Mouse (Mus musculus): ENCODE results near the gene Gng11. TPM values are rescaled to one million over a fixed set of nuclear protein-coding genes. Genes with fewer than 3 reads are reported as not detected.

Gng11 gene
- polyA plus RNA-seq (2012; rRNA removed): 33.3 and 37.2 TPM in 2 replicates

DNA sequence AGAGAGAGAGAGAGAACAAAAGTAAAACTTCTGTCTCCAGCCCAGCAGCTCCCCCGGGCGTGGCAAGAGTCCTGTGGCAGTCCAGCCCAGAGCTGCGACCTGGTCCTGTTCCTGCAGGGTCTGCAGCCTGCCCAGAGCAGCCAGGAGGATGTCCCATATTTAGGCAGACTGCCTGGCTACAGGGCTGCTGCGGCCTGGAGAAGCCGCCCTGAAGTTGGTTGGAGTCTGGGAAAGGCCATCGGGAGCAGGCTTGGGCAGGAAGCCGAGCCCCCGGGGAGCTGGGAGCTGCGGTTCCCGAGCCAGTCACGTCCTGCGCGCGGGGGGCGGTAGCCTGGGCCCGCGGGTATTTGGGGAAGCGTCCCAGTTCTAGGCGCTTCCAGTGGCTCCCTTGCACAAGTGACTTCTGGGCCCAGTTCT is at the start of gene Gng11:
Gene Gng11 (plus strand): TSS at position 15 of the 417 bp plus-strand sequence.
- Histone ChIP-seq H3K4me3 (replicated peaks; ENCODE audit: extremely low read depth, low read depth, low read length) (peak within 1 kb of the TSS; percentile 91), H3K4me1 (ENCODE audit: control insufficient read depth, insufficient read depth, low read length) (peaks cover 5% of the 10 kb centered on the region)
- WGBS: 0% methylated on average over 19 of the region's 19 CpGs
- TF ChIP-seq CTCF (IDR thresholded peaks at IDR 0.05; ENCODE audit: insufficient read depth, low read length) (no peak), POLR2A (IDR thresholded peaks at IDR 0.05; ENCODE audit: borderline replicate concordance, extremely low read depth, low read depth, low read length) (peak; percentile 1; the same call in 1 of the 2 replicates)
- DNase-seq: peak; percentile 59

DNA sequence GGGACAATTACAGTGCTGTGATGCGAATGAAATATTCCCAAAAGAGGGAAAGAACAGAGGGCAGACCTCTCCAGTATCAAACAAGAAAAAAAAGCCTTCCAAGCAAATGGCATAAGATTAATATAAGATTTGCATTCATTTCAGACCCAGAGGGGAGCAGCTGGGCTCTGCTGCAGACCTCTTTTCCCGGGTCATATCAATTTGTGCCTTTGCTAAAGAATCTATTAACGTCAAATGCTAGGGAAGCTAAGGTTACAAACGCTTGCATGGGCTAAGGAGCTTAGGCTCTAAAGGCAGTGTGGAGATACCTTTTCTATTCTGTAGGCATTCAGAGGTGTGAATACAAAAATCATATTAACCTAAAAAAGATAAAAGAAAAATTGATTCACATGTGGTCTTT is 48.7 kb upstream of the Gng11 start:
- DNase-seq: no peak
- Histone ChIP-seq H3K4me1 (ENCODE audit: control insufficient read depth, insufficient read depth, low read length) (no peaks in the 10 kb centered on the region), H3K4me3 (replicated peaks; ENCODE audit: extremely low read depth, low read depth, low read length) (no peak overlapping the region)
- TF ChIP-seq POLR2A (IDR thresholded peaks at IDR 0.05; ENCODE audit: borderline replicate concordance, extremely low read depth, low read depth, low read length): no peak
- no peak for TF ChIP-seq CTCF (IDR thresholded peaks at IDR 0.05; ENCODE audit: insufficient read depth, low read length)
- WGBS: 72% methylated on average over 4 of the region's 4 CpGs

DNA sequence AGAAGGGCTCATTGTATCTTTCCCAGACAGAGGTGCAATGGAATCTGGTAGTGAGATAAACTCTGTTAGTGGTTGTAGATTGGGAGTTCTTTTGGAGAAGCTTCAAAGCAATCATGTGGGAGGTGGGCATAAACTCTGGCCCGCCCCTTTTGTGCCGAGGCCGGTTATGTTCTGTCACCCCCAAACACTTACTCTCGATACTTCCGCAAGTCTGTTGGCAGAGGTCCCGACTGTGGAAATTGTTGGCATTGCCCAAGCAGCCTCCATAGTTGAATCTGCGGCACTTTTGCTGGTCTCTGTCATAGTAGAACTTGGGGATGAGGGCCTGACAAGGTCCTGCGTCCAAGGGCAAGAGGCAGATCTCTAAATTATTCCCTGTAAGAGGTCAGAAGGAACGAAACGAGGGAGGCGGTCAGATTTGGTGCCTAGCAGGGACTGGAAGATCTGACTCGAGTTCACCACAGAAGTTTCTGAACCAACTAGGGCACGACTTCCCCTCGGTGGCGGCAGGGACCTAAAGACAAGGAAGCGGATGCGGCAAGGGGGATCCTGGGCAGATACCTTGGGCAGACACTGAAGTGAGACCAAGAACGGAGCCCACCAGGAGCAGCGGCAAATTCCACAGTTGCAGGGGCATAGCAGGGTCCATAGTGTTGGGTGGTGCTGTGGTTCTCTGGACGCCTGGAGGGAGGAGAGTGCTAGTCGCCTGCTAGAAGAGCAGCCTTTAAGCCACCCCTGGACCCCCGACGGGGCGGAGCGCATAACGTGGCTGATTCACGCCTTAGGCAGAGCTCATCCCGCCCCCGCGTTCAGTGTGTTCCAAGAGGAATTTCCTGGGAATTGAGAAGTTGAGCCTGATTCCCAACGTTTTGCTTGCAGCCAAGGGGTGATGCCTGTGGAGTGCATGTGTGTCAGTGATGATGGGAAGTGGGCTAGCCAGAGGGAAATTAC is 35.8 kb upstream of the Gng11 start:
- Histone ChIP-seq H3K4me3 (replicated peaks; ENCODE audit: extremely low read depth, low read depth, low read length) (peak overlapping the region; percentile 59), H3K4me1 (ENCODE audit: control insufficient read depth, insufficient read depth, low read length) (no peaks in the 10 kb centered on the region)
- WGBS: 19% methylated on average over 31 of the region's 31 CpGs
- TF ChIP-seq POLR2A (IDR thresholded peaks at IDR 0.05; ENCODE audit: borderline replicate concordance, extremely low read depth, low read depth, low read length) (no peak), CTCF (IDR thresholded peaks at IDR 0.05; ENCODE audit: insufficient read depth, low read length) (no peak)
- DNase-seq: peak; percentile 22

DNA sequence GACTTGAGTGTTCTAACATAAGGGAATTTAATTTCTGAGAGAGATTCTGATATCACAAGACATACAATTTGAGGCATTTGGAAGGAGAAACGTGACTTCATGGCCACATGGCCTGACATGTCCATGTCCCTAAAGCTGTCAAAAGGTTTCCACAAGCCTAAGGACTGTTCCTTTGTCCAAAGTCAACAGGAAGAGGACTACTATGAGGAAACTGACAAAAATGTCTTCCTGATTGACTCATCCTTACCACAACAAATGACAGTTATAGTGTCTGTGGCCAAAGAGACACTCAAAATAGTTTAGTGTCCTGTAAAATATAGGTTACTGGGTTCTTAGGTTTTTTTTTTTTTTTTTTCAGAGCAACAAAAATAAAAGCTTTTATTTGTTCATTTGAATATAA is 30.0 kb upstream of the Gng11 start:
- Histone ChIP-seq H3K4me1 (ENCODE audit: control insufficient read depth, insufficient read depth, low read length) (no peaks in the 10 kb centered on the region), H3K4me3 (replicated peaks; ENCODE audit: extremely low read depth, low read depth, low read length) (no peak overlapping the region)
- WGBS: 45% methylated on average over 1 of the region's 1 CpGs
- TF ChIP-seq POLR2A (IDR thresholded peaks at IDR 0.05; ENCODE audit: borderline replicate concordance, extremely low read depth, low read depth, low read length) (no peak), CTCF (IDR thresholded peaks at IDR 0.05; ENCODE audit: insufficient read depth, low read length) (no peak)
- no peak for DNase-seq

DNA sequence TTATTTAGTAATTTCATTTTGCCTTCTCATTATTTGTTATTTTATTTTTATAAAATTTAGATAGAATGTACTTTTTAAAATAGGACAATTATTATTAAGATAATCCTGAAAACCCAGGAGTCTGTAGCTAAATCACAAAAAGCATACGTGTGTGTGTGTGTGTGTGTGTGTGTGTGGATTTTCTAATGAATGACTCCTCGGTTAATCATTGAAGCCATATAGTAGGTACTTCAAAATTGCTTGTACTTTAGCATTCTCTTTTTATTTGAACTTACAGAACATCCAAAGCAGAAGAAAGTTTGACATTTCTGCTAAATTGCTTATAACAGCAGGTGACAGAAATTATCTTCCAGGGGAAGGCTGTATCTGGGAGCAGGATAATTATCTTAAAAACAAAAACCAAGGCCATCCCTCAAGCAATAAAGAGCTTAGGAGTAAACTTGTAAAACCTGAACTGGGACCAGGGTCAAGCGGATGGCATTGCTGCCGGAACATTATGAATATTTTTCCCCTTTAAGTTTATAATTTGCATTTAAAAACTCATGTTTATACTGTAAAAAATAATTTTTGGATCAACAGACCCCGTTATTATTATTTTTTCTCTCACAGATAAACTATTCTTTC is 20.9 kb upstream of the Gng11 start:
- Histone ChIP-seq H3K4me1 (ENCODE audit: control insufficient read depth, insufficient read depth, low read length) (no peaks in the 10 kb centered on the region), H3K4me3 (replicated peaks; ENCODE audit: extremely low read depth, low read depth, low read length) (no peak overlapping the region)
- 86% methylated on average over 5 of the region's 5 CpGs for WGBS
- TF ChIP-seq CTCF (IDR thresholded peaks at IDR 0.05; ENCODE audit: insufficient read depth, low read length) (no peak), POLR2A (IDR thresholded peaks at IDR 0.05; ENCODE audit: borderline replicate concordance, extremely low read depth, low read depth, low read length) (no peak)
- DNase-seq: no peak

DNA sequence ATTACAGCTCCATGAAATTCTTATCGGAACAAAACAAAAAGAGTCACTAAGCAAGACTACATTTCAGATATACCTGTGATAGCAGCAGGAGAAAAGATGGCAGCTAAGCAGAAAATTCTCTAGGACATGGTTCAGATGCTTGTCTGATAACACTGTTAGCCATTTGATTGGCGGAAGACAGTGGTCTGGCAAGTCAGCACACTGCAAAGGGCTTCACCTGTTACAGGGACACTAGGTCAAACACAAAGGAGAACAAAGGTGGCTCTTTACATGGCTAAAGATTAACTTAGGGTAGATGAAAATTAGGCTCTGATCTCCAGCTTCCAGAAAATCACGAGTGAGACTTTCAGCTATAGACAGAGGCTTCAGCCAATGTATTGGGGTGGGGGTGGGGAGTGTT is 15.0 kb upstream of the Gng11 start, which contains the start of gene Tfpi2:
Gene Tfpi2 (minus strand): TSS at position 170 of the 400 bp plus-strand sequence.
- Histone ChIP-seq H3K4me3 (replicated peaks; ENCODE audit: extremely low read depth, low read depth, low read length) (no peak within 1 kb of the TSS), H3K4me1 (ENCODE audit: control insufficient read depth, insufficient read depth, low read length) (no peaks in the 10 kb centered on the region)
- DNase-seq: no peak
- TF ChIP-seq POLR2A (IDR thresholded peaks at IDR 0.05; ENCODE audit: borderline replicate concordance, extremely low read depth, low read depth, low read length) (no peak), CTCF (IDR thresholded peaks at IDR 0.05; ENCODE audit: insufficient read depth, low read length) (no peak)
- 70% methylated on average over 3 of the region's 3 CpGs for WGBS

DNA sequence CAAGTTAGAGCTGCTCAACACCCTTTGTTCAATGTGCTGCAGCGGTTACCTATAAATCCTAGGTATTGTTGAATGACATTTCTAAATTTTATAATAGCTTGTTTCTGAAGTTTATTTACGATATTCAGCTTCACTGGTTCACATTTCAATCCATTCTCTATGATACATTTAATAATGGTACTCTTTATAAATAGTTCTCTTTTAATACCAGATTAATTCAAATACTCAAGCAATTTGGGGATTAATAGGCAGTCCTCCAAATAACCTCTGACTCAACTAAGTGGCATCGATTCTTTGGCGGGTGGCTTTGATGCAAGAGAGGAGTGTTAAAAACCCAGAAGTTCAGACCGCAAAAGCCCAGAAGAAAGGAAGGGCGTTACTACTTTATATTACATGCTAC is 10.2 kb upstream of the Gng11 start, which contains the start of gene Gngt1:
Gene Gngt1 (plus strand): TSS at position 301 of the 400 bp plus-strand sequence.
- no peak for TF ChIP-seq POLR2A (IDR thresholded peaks at IDR 0.05; ENCODE audit: borderline replicate concordance, extremely low read depth, low read depth, low read length)
- no peak for TF ChIP-seq CTCF (IDR thresholded peaks at IDR 0.05; ENCODE audit: insufficient read depth, low read length)
- WGBS: 81% methylated on average over 6 of the region's 6 CpGs
- H3K4me3 ChIP-seq (replicated peaks; ENCODE audit: extremely low read depth, low read depth, low read length): no peak within 1 kb of the TSS
- H3K4me1 ChIP-seq (ENCODE audit: control insufficient read depth, insufficient read depth, low read length): no peaks in the 10 kb centered on the region
- no peak for DNase-seq

DNA sequence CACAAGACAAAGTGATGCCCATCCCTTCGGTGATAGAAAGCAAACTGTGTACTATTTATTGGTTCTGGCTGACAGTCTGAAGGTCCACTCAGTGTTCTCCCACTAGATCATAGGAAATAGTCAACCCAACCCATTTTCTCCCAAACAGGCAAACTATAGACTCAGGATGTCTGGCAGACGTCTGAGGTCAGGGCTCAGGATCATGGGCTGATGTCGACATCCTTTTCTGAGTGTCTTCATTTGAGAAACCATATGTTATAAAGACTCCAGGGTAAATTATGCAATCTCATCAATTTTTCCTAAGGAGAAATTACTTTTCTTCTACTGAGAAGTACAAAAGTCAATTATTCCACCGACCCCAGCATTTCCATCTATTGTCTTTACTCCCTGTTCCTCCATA is 5.6 kb upstream of the Gng11 start:
- Histone ChIP-seq H3K4me1 (ENCODE audit: control insufficient read depth, insufficient read depth, low read length) (peaks cover 4% of the 10 kb centered on the region; the same call in 1 of the 2 replicates), H3K4me3 (replicated peaks; ENCODE audit: extremely low read depth, low read depth, low read length) (no peak overlapping the region)
- no peak for DNase-seq
- TF ChIP-seq CTCF (IDR thresholded peaks at IDR 0.05; ENCODE audit: insufficient read depth, low read length) (no peak), POLR2A (IDR thresholded peaks at IDR 0.05; ENCODE audit: borderline replicate concordance, extremely low read depth, low read depth, low read length) (no peak)
- 52% methylated on average over 4 of the region's 4 CpGs for WGBS

DNA sequence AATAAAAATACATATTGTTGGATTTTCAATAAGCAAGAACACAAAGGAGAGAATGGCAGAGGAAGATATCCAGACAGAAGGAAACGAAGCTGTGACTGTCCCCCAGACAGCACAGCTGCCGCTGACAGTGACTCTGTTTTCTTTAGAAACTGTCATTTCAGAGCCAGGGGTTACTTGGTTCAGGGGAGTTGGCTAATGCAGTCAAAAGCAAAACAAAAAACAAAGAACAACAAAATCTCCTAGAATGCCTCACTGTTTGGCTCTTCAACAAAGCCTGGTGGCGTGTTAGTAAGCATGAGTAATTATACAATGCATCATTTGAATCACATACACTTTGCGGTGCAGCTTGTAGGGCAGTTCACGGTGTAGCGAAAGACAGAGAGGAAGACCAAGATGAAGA is 4.4 kb upstream of the Gng11 start:
- no peak for TF ChIP-seq POLR2A (IDR thresholded peaks at IDR 0.05; ENCODE audit: borderline replicate concordance, extremely low read depth, low read depth, low read length)
- no peak for TF ChIP-seq CTCF (IDR thresholded peaks at IDR 0.05; ENCODE audit: insufficient read depth, low read length)
- Histone ChIP-seq H3K4me1 (ENCODE audit: control insufficient read depth, insufficient read depth, low read length) (peaks cover 5% of the 10 kb centered on the region; the same call in 1 of the 2 replicates), H3K4me3 (replicated peaks; ENCODE audit: extremely low read depth, low read depth, low read length) (no peak overlapping the region)
- no peak for DNase-seq
- WGBS: 69% methylated on average over 6 of the region's 6 CpGs

Data from lung, adult 2 months (tissue).